Mouse (Mus musculus): Measurements from ENCODE around the gene Naa20. TPM values are rescaled to one million over a fixed set of nuclear protein-coding genes. Genes with fewer than 3 reads are reported as not detected.
A peak's percentile ranks its signal among the peaks of the same experiment; 100 is the strongest.

The Naa20 gene
- polyA plus RNA-seq, 2 experiments from 2014 or later = 124 to 131 TPM

GRCm38 (mm10) chr2:145952726-145953125, 50.8 kb downstream of the Naa20 start:
- ATAC-seq = no peak

DNA sequence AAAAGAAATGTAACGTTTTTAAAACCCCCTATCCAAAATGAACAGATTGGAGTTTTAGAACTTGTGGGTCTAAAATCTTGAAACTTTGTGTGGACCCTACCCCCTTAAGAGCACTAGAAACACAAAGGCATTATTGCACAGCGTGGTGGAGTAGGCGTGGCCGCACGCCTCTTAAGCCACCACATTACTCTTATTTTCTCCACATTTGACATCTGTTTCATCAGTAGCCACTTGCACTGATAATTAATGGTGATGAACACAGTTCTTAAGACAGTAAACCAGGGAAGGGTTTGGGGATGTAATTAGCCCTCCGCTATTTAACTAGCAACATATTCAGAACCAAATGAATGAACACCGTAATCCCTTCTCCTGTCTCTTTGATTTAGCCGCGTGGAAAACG, 53.9 kb downstream of the Naa20 start:
- no peak for ATAC-seq

DNA sequence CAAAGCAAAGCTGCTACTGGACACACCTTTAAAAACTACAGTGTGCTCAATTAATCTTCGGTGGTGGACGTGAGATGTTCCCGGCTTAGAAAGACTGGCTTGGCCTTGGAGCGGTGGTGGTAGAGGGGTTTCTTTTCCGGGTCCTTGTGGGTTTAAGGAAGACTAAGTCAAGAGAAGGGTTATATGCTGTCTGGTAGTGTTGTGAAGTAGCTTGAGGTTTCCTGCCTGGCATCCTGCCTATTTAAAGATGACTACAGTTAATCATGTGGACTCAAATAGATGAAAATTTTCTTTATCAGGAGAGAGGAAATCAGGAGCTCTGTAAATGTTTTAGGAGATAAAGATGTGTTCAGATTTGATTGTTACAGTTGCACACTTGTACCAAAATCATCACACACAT, 54.4 kb downstream of the Naa20 start:
- no peak for ATAC-seq

DNA sequence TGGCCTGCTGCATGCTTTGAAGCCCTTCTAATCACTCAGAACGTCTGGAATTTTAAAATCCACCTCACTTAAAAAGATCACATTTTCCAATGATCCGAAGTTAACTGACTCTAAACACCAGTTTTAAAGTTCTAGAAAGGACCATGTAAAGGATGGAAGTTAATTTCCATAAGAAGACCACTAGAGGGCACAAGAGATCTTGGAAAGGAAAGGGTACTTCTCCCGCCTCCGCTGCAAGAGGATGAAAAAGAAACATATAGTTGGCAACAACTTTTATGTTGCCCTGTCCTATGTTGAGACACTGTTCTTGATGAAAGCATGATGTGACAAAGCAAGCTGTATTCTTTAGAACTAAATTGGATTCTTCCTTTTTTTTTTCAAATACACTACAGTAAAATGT, 55.6 kb downstream of the Naa20 start:
- ATAC-seq = peak; percentile 43

- no peak for ATAC-seq
Observed at GRCm38 (mm10) chr2:145958097-145958496, 56.2 kb downstream of the Naa20 start.

DNA sequence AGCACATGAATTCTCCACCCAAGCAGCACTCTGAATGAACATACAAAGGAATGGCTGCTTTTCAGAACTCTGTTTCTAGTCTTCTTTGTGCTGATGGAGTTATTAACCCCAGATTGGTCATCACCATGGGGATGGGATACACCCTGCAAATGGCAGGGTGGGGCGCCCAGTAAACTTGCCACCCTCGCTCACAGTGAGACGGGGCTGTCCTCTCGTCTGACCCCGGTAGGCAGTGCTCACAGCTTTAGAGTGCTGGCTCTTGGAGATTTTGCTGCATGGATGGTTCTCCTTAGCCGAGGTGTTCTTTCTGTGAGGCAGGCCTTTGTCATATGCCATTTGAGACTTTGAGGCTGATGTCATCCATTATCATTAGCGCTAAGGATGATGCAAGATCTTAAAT, 56.7 kb downstream of the Naa20 start:
- no peak for ATAC-seq

DNA sequence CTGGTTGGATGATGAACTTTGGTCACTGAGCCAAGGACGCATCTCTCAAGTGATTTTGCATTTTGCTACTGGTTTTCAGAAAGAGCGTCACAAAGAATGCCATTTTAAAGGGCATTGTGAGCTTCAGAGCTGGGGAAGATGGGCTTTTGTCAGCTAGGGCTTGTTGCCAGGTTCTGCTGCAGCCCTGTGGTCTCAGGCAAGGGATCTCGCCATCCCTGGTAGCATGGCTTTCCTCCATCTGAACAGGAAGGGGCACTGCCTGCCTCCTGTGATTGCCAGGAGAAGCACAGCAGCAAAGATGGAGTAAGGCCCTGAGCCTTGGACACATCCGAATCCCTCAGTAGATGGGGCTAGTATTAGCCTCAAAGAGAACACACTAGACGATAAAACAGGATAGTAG, 60.0 kb downstream of the Naa20 start:
- no peak for ATAC-seq

Other genes starting within 250 kb of the Naa20 start
- gene Rin2, start 226.9 kb upstream of the Naa20 start, polyA plus RNA-seq (2017; shearing (Covaris generic)) = 1 to 10 TPM; 1.6 to 4.3 TPM
- not detected for gene Cfap61, start 32.7 kb downstream of the Naa20 start, polyA plus RNA-seq (2017; shearing (Covaris generic))
- 10 to 100 TPM; 53.1 to 55.4 TPM for gene Crnkl1, start 32.9 kb downstream of the Naa20 start, polyA plus RNA-seq (2017; shearing (Covaris generic))